Comparison of ENCODE assay signal across 8 mouse cellular contexts in genomic region chr7:127209851-127210250, GRCm38 (mm10). TPM values are rescaled to one million over a fixed set of nuclear protein-coding genes. Genes with fewer than 3 reads are reported as not detected.
A peak's percentile ranks its signal among the peaks of the same experiment; 100 is the strongest.
DNase-seq lines count a peak whose midpoint lies in the region; ATAC-seq and TF ChIP-seq lines count a peak whose summit lies in the region.

No protein-coding gene starts in this region.

- peaks cover 2% of the 10 kb centered on the region; the same call in 1 of the 2 replicates for H3K4me1 ChIP-seq in heart, adult 2 months (ENCODE audit: control insufficient read depth, insufficient read depth, low read length)
- H3K4me1 ChIP-seq in E14TG2a.4 (replicated peaks; ENCODE audit: low read depth, low read length): peaks cover 82% of the 10 kb centered on the region
- H3K4me1 ChIP-seq in forebrain, postnatal 0 days (ENCODE audit: insufficient read depth): peaks cover 15% of the 10 kb centered on the region
- peaks cover 69% of the 10 kb centered on the region for H3K4me1 ChIP-seq in liver, embryonic 15.5 days (replicated peaks)

- 83% methylated on average over 5 of the region's 5 CpGs for WGBS in heart, adult 2 months
- 81% methylated on average over 5 of the region's 5 CpGs for WGBS in forebrain, postnatal 0 days
- 71% methylated on average over 5 of the region's 5 CpGs for WGBS in liver, embryonic 15.5 days (ENCODE audit: insufficient replicate concordance)

- H3K4me2 ChIP-seq in forebrain, postnatal 0 days (ENCODE audit: low read depth): peak overlapping the region; percentile 57
- peak overlapping the region; percentile 81 for H3K4me2 ChIP-seq in liver, embryonic 15.5 days

- H3K79me2 ChIP-seq in heart, adult 2 months (replicated peaks; ENCODE audit: control insufficient read depth, insufficient read depth, low read length): peaks cover 3% of the 10 kb centered on the region

- no peak overlapping the region for H3K4me3 ChIP-seq in heart, adult 2 months
- peak overlapping the region; percentile 77 for H3K4me3 ChIP-seq in E14TG2a.4 (replicated peaks; ENCODE audit: low read length)
- peak overlapping the region; percentile 92; the same call in 1 of the 2 replicates for H3K4me3 ChIP-seq in forebrain, postnatal 0 days (ENCODE audit: low read depth, low read length)
- H3K4me3 ChIP-seq in liver, embryonic 15.5 days (replicated peaks): peak overlapping the region; percentile 96

- no peaks in the 10 kb centered on the region for H3K27me3 ChIP-seq in heart, adult 2 months (ENCODE audit: control insufficient read depth, insufficient read depth, low read length)
- no peaks in the 10 kb centered on the region for H3K27me3 ChIP-seq in E14TG2a.4 (ENCODE audit: insufficient read depth, low read length)
- H3K27me3 ChIP-seq in forebrain, postnatal 0 days (ENCODE audit: insufficient read depth, low read length): no peaks in the 10 kb centered on the region
- H3K27me3 ChIP-seq in liver, embryonic 15.5 days: no peaks in the 10 kb centered on the region

- ATAC-seq in forebrain, postnatal 0 days: no peak
- ATAC-seq in liver, embryonic 15.5 days (ENCODE audit: insufficient read depth): no peak

- no peak for TF ChIP-seq EP300 in heart, adult 2 months (IDR thresholded peaks at IDR 0.05; ENCODE audit: insufficient read depth, low read depth, low read length)

- no peak for DNase-seq in heart, adult 2 months
- no peak for DNase-seq in heart, postnatal 10 days
- DNase-seq in forebrain, postnatal 0 days: no peak
- DNase-seq in embryo, embryonic 10 days (ENCODE audit: low spot score): no peak
- DNase-seq in urinary bladder, adult 18-20 months (ENCODE audit: low spot score in 2 of 2): no peak
- DNase-seq in cerebellum, postnatal 4 days (ENCODE audit: low spot score in 2 of 2): no peak

- no peak for TF ChIP-seq POLR2A in heart, adult 2 months (IDR thresholded peaks at IDR 0.05; ENCODE audit: insufficient read depth, low read depth, low read length)

- no peak for TF ChIP-seq CTCF in heart, adult 2 months (IDR thresholded peaks at IDR 0.05)
- no peak for TF ChIP-seq CTCF in E14TG2a.4 (conservative IDR thresholded peaks at IDR 0.05; ENCODE audit: low read length)
- no peak for TF ChIP-seq CTCF in forebrain, postnatal 0 days (IDR thresholded peaks at IDR 0.05; ENCODE audit: low read depth)

- H3K9ac ChIP-seq in heart, adult 2 months (ENCODE audit: low read depth, low read length): no peak overlapping the region
- H3K9ac ChIP-seq in forebrain, postnatal 0 days: no peak overlapping the region
- H3K9ac ChIP-seq in liver, embryonic 15.5 days: peak overlapping the region; percentile 96

- no peaks in the 10 kb centered on the region for H3K9me3 ChIP-seq in E14TG2a.4 (ENCODE audit: low read length)
- H3K9me3 ChIP-seq in forebrain, postnatal 0 days (ENCODE audit: low read length): no peaks in the 10 kb centered on the region
- no peaks in the 10 kb centered on the region for H3K9me3 ChIP-seq in liver, embryonic 15.5 days (replicated peaks)

- intact Hi-C loops in heart, adult 2 months (cut with DNase I): loop anchor here (1.0 to 10.0 kb wide), 2 partner anchors 22 to 625 kb away; partner anchors contain the start of genes Apobr and Cln3
- intact Hi-C loops in heart, postnatal 10 days (cut with DNase I): no loop called here

- H3K27ac ChIP-seq in heart, adult 2 months: peak overlapping the region; percentile 85
- no peak overlapping the region for H3K27ac ChIP-seq in forebrain, postnatal 0 days (ENCODE audit: low read depth, low read length)
- peak overlapping the region; percentile 99 for H3K27ac ChIP-seq in liver, embryonic 15.5 days (replicated peaks)

- H3K36me3 ChIP-seq in heart, adult 2 months (ENCODE audit: control insufficient read depth, insufficient read depth, low read length): no peaks in the 10 kb centered on the region
- peaks cover 33% of the 10 kb centered on the region for H3K36me3 ChIP-seq in E14TG2a.4 (ENCODE audit: insufficient read depth, low read length)
- H3K36me3 ChIP-seq in forebrain, postnatal 0 days (ENCODE audit: insufficient read depth): no peaks in the 10 kb centered on the region
- peaks cover 7% of the 10 kb centered on the region for H3K36me3 ChIP-seq in liver, embryonic 15.5 days (replicated peaks)

RNA-seq across cellular contexts. Expression of gene Mylpf, which starts 1.2 kb away (rescaled TPM):
- total RNA-seq in heart, adult 2 months (2021): 1 to 10 TPM; 3.5 TPM
- 0.74 and 1.1 TPM in 2 replicates for polyA plus RNA-seq in heart, adult 2 months (2012; rRNA removed)
- total RNA-seq in heart, postnatal 10 days (2021): 1 to 10 TPM; 1.7 to 2.5 TPM
- 0.52 and 1.6 TPM in 2 replicates for total RNA-seq in forebrain, postnatal 0 days (2014; rRNA removed)
- 1.8 and 3.2 TPM in 2 replicates for polyA plus RNA-seq in forebrain, postnatal 0 days (2015; fragmentation: Nextera tagmentation; extraction: Ambion mirVana)
- polyA plus RNA-seq in liver, embryonic 15.5 days (2015; fragmentation: Nextera tagmentation; extraction: Ambion mirVana): 67.8 and 89.3 TPM in 2 replicates

RNA-seq across cellular contexts. Expression of gene Tbc1d10b, which starts 1.6 kb away (rescaled TPM):
- total RNA-seq in heart, adult 2 months (2021): 10 to 100 TPM; 20.5 to 22.0 TPM
- 13.6 and 17.4 TPM in 2 replicates for polyA plus RNA-seq in heart, adult 2 months (2012; rRNA removed)
- 10 to 100 TPM; 35.3 to 37.2 TPM for total RNA-seq in heart, postnatal 10 days (2021)
- total RNA-seq in forebrain, postnatal 0 days (2014; rRNA removed): 63.8 and 68.7 TPM in 2 replicates
- 18.1 and 24.8 TPM in 2 replicates for polyA plus RNA-seq in forebrain, postnatal 0 days (2015; fragmentation: Nextera tagmentation; extraction: Ambion mirVana)
- polyA plus RNA-seq in liver, embryonic 15.5 days (2015; fragmentation: Nextera tagmentation; extraction: Ambion mirVana): 17.1 and 18.2 TPM in 2 replicates

RNA-seq across cellular contexts. Expression of gene Cd2bp2, which starts 14.0 kb away (rescaled TPM):
- 10 to 100 TPM; 33.4 to 35.2 TPM for total RNA-seq in heart, adult 2 months (2021)
- polyA plus RNA-seq in heart, adult 2 months (2012; rRNA removed): 18.2 and 26.9 TPM in 2 replicates
- 10 to 100 TPM; 46.8 to 49.2 TPM for total RNA-seq in heart, postnatal 10 days (2021)
- 89.9 and 131 TPM in 2 replicates for total RNA-seq in forebrain, postnatal 0 days (2014; rRNA removed)
- 55.0 and 67.5 TPM in 2 replicates for polyA plus RNA-seq in forebrain, postnatal 0 days (2015; fragmentation: Nextera tagmentation; extraction: Ambion mirVana)
- polyA plus RNA-seq in liver, embryonic 15.5 days (2015; fragmentation: Nextera tagmentation; extraction: Ambion mirVana): 18.0 and 21.5 TPM in 2 replicates

RNA-seq across cellular contexts. Expression of gene Zfp553, which starts 23.0 kb away (rescaled TPM):
- 1 to 10 TPM; 6.0 to 6.3 TPM for total RNA-seq in heart, adult 2 months (2021)
- polyA plus RNA-seq in heart, adult 2 months (2012; rRNA removed): 5.0 and 6.5 TPM in 2 replicates
- 1 to 10 TPM; 6.8 to 8.8 TPM for total RNA-seq in heart, postnatal 10 days (2021)
- 34.3 and 46.6 TPM in 2 replicates for total RNA-seq in forebrain, postnatal 0 days (2014; rRNA removed)
- polyA plus RNA-seq in forebrain, postnatal 0 days (2015; fragmentation: Nextera tagmentation; extraction: Ambion mirVana): 29.8 and 35.9 TPM in 2 replicates
- polyA plus RNA-seq in liver, embryonic 15.5 days (2015; fragmentation: Nextera tagmentation; extraction: Ambion mirVana): 6.3 and 6.8 TPM in 2 replicates

RNA-seq across cellular contexts. Expression of gene Sept1, which starts 23.1 kb away (rescaled TPM):
- total RNA-seq in heart, adult 2 months (2021): 1 to 10 TPM; 2.5 to 4.7 TPM
- 6.2 and 13.0 TPM in 2 replicates for polyA plus RNA-seq in heart, adult 2 months (2012; rRNA removed)
- 10 to 100 TPM; 11.5 to 15.5 TPM for total RNA-seq in heart, postnatal 10 days (2021)
- 6.5 and 8.0 TPM in 2 replicates for total RNA-seq in forebrain, postnatal 0 days (2014; rRNA removed)
- polyA plus RNA-seq in forebrain, postnatal 0 days (2015; fragmentation: Nextera tagmentation; extraction: Ambion mirVana): 5.6 and 6.7 TPM in 2 replicates
- 9.4 and 9.7 TPM in 2 replicates for polyA plus RNA-seq in liver, embryonic 15.5 days (2015; fragmentation: Nextera tagmentation; extraction: Ambion mirVana)
